Mouse (Mus musculus) heart, embryonic 11.5 days (tissue): Measurements from ENCODE around the gene Dcaf11. TPM values are rescaled to one million over a fixed set of nuclear protein-coding genes. Genes with fewer than 3 reads are reported as not detected.

Source experiments
- ATAC-seq: fragments of 200-750 bp; cut with Nextera tagmentation; replicated peaks from 2 replicates; pipeline ENCODE4 v1.8.0; 2017; ENCODE audit warnings: moderate library complexity; ENCODE audit not compliant: insufficient number of reproducible peaks, low FRiP score, low TSS enrichment
- H3K27ac ChIP-seq: fragments of 300-500 bp; sonication (generic); 2 replicates; pipeline ENCODE4 v1.5.1; 2014; ENCODE audit warnings: mild to moderate bottlenecking, low read depth, low read length
- H3K27me3 ChIP-seq: fragments of 300-500 bp; sonication (generic); 2 replicates; pipeline ENCODE4 v1.6.1; 2014; ENCODE audit warnings: mild to moderate bottlenecking, low read length, mixed read lengths; ENCODE audit not compliant: control insufficient read depth, insufficient read depth
- H3K36me3 ChIP-seq: fragments of 300-500 bp; sonication (generic); 2 replicates; pipeline ENCODE4 v1.6.1; 2014; ENCODE audit warnings: mild to moderate bottlenecking, low read length, moderate library complexity, mixed read lengths; ENCODE audit not compliant: control insufficient read depth, insufficient read depth
- H3K4me1 ChIP-seq: fragments of 300-500 bp; sonication (generic); 2 replicates; pipeline ENCODE4 v1.6.1; 2014; ENCODE audit warnings: low read length; ENCODE audit not compliant: control insufficient read depth, insufficient read depth
- H3K4me2 ChIP-seq: fragments of 300-500 bp; sonication (generic); 2 replicates; pipeline ENCODE4 v1.6.1; 2014; ENCODE audit warnings: mild to moderate bottlenecking, moderate library complexity
- H3K4me3 ChIP-seq: fragments of 300-500 bp; sonication (generic); 2 replicates; pipeline ENCODE4 v1.5.1; 2014; ENCODE audit warnings: low read depth, low read length
- H3K9ac ChIP-seq: fragments of 300-500 bp; sonication (generic); 2 replicates; pipeline ENCODE4 v1.6.1; 2014; ENCODE audit warnings: mild to moderate bottlenecking, low read depth, low read length, moderate library complexity
- H3K9me3 ChIP-seq: fragments of 300-500 bp; sonication (generic); replicated peaks from 2 replicates; pipeline ENCODE4 v1.6.1; 2016; ENCODE audit warnings: low read length; ENCODE audit not compliant: control insufficient read depth
- WGBS: fragments of 180-500 bp; shearing (Covaris S2); extraction: QIAGEN DNeasy Blood & Tissue Kit; methylation state at CpG from one replicate; pipeline ENCODE4 v1.1.7; 2014; ENCODE audit not compliant: insufficient replicate concordance; 5-methylcytosine and 5-hydroxymethylcytosine counted together
- polyA plus RNA-seq: library from polyadenylated mRNA; unstranded; fragments of >200 nt; fragmentation: Nextera tagmentation; extraction: Ambion mirVana; gene quantifications from 2 replicates; pipeline ENCODE4 v1.2.1, GENCODE M21; 2014

The Dcaf11 gene
- polyA plus RNA-seq, 1 experiment from 2014 or later: 61.3 TPM

GRCm38 (mm10) chr14:55560202-55561073 is 632 bp downstream of the Dcaf11 start, which contains the start of gene A730061H03Rik:
Gene A730061H03Rik, minus strand, starts transcription at chr14:55560406.
- peak within 1 kb of the TSS; percentile 84 for H3K9ac ChIP-seq
- ATAC-seq: peak; percentile 93

GRCm38 (mm10) chr14:55561860-55562259 is 2.1 kb downstream of the Dcaf11 start:
- peaks cover 13% of the 10 kb centered on the region for H3K4me1 ChIP-seq
- no peak for ATAC-seq
- H3K4me2 ChIP-seq: peak overlapping the region; percentile 70; the same call in 1 of the 2 replicates
- H3K4me3 ChIP-seq: no peak overlapping the region
- no peaks in the 10 kb centered on the region for H3K9me3 ChIP-seq
- no peak overlapping the region for H3K27ac ChIP-seq
- 83% methylated on average over 10 of the region's 10 CpGs for WGBS
- peaks cover 20% of the 10 kb centered on the region for H3K36me3 ChIP-seq
- no peaks in the 10 kb centered on the region for H3K27me3 ChIP-seq
- H3K9ac ChIP-seq: no peak overlapping the region

More at GRCm38 (mm10) chr14:55560202-55561073, 632 bp downstream of the Dcaf11 start, which contains the start of gene A730061H03Rik:
- Histone ChIP-seq H3K27me3 (no peaks in the 10 kb centered on the region), H3K4me2 (peak within 1 kb of the TSS; percentile 70), H3K9me3 (no peaks in the 10 kb centered on the region), H3K4me1 (peaks cover 13% of the 10 kb centered on the region), H3K27ac (peak within 1 kb of the TSS; percentile 98), H3K4me3 (peak within 1 kb of the TSS; percentile 65), H3K36me3 (peaks cover 9% of the 10 kb centered on the region)
- under 1% methylated on average over 51 of the region's 51 CpGs for WGBS

- H3K9ac ChIP-seq: no peak overlapping the region
- H3K4me3 ChIP-seq: no peak overlapping the region
- no peak for ATAC-seq
- peaks cover 26% of the 10 kb centered on the region for H3K36me3 ChIP-seq
- H3K4me2 ChIP-seq: no peak overlapping the region
- H3K27me3 ChIP-seq: no peaks in the 10 kb centered on the region
- WGBS: 85% methylated on average over 11 of the region's 11 CpGs
- H3K27ac ChIP-seq: no peak overlapping the region
- peaks cover 13% of the 10 kb centered on the region for H3K4me1 ChIP-seq
- H3K9me3 ChIP-seq: no peaks in the 10 kb centered on the region
These were observed 3.4 kb downstream of the Dcaf11 start for GRCm38 (mm10) chr14:55563249-55563648.

DNA sequence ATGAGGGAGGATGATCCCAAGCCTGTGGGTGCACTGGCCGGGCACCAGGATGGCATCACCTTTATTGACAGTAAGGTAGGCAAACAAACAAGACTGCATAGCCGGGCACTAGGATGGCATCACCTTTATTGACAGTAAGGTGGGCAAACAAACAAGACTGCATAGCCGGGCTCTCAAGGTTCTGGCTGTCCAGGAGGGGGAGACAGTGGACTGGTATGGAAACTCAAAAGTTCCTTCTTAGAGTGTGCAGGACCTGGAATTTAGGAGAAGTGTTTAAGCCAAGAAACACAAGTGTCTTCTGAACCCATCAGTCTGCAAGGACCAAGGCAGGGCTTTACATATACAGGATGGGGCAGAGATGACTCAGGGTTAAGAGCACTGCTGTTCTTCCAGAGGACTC is 5.9 kb downstream of the Dcaf11 start:
- no peak overlapping the region for H3K9ac ChIP-seq
- peaks cover 35% of the 10 kb centered on the region for H3K36me3 ChIP-seq
- no peak overlapping the region for H3K4me3 ChIP-seq
- ATAC-seq: no peak
- 78% methylated on average over 3 of the region's 3 CpGs for WGBS
- no peaks in the 10 kb centered on the region for H3K9me3 ChIP-seq
- peaks cover 15% of the 10 kb centered on the region for H3K4me1 ChIP-seq
- no peak overlapping the region for H3K4me2 ChIP-seq
- no peaks in the 10 kb centered on the region for H3K27me3 ChIP-seq
- H3K27ac ChIP-seq: no peak overlapping the region

- no peak overlapping the region for H3K9ac ChIP-seq
- no peak for ATAC-seq
- H3K4me1 ChIP-seq: peaks cover 2% of the 10 kb centered on the region; the same call in 1 of the 2 replicates
- no peaks in the 10 kb centered on the region for H3K27me3 ChIP-seq
- no peak overlapping the region for H3K4me3 ChIP-seq
- WGBS: 81% methylated on average over 3 of the region's 3 CpGs
- peaks cover 35% of the 10 kb centered on the region for H3K36me3 ChIP-seq
- no peak overlapping the region for H3K27ac ChIP-seq
- no peak overlapping the region for H3K4me2 ChIP-seq
- no peaks in the 10 kb centered on the region for H3K9me3 ChIP-seq
These were observed 7.7 kb downstream of the Dcaf11 start for GRCm38 (mm10) chr14:55567496-55567895.

- no peak overlapping the region for H3K27ac ChIP-seq
- no peak for ATAC-seq
- no peak overlapping the region for H3K4me3 ChIP-seq
- H3K27me3 ChIP-seq: no peaks in the 10 kb centered on the region
- peaks cover 25% of the 10 kb centered on the region for H3K36me3 ChIP-seq
- H3K4me2 ChIP-seq: no peak overlapping the region
- no peak overlapping the region for H3K9ac ChIP-seq
- no peaks in the 10 kb centered on the region for H3K9me3 ChIP-seq
- H3K4me1 ChIP-seq: peaks cover 9% of the 10 kb centered on the region
- WGBS: 85% methylated on average over 2 of the region's 2 CpGs
These were observed 10.8 kb downstream of the Dcaf11 start for GRCm38 (mm10) chr14:55570588-55570987.

- no peak overlapping the region for H3K27ac ChIP-seq
- H3K36me3 ChIP-seq: peaks cover 16% of the 10 kb centered on the region
- no peak overlapping the region for H3K4me2 ChIP-seq
- H3K27me3 ChIP-seq: no peaks in the 10 kb centered on the region
- ATAC-seq: no peak
- no peaks in the 10 kb centered on the region for H3K9me3 ChIP-seq
- peaks cover 18% of the 10 kb centered on the region for H3K4me1 ChIP-seq
- H3K9ac ChIP-seq: no peak overlapping the region
- H3K4me3 ChIP-seq: no peak overlapping the region
These were observed 12.0 kb downstream of the Dcaf11 start for GRCm38 (mm10) chr14:55571760-55572159.

- ATAC-seq: peak; percentile 62
- H3K27ac ChIP-seq: peak within 1 kb of the TSS; percentile 98
- peak within 1 kb of the TSS; percentile 81 for H3K9ac ChIP-seq
- H3K27me3 ChIP-seq: no peaks in the 10 kb centered on the region
- peak within 1 kb of the TSS; percentile 68 for H3K4me2 ChIP-seq
- no peaks in the 10 kb centered on the region for H3K9me3 ChIP-seq
- peaks cover 6% of the 10 kb centered on the region; the same call in 1 of the 2 replicates for H3K36me3 ChIP-seq
- H3K4me1 ChIP-seq: peaks cover 27% of the 10 kb centered on the region
- peak within 1 kb of the TSS; percentile 39 for H3K4me3 ChIP-seq
- whole genome bisulfite sequencing: 41% methylated on average over 8 of the region's 8 CpGs
These were observed 15.5 kb downstream of the Dcaf11 start, which contains the start of gene Fitm1 for GRCm38 (mm10) chr14:55575302-55575701. Gene Fitm1, plus strand, starts transcription at chr14:55575617.
